36 mouse cellular contexts compared by ENCODE assay signal in genomic region chr19:5580776-5581175, GRCm38 (mm10). TPM values are rescaled to one million over a fixed set of nuclear protein-coding genes. Genes with fewer than 3 reads are reported as not detected.
"Had no signal": no experiment of that assay in that cellular context is flagged by ENCODE, and none has a peak within 500 bp of the region (broad histone marks: within the 10 kb centered on the region; RNA-seq: fewer than 3 reads in every experiment).

No protein-coding gene starts in this region.

- H3K4me2 ChIP-seq: heart, embryonic 13.5 days; heart, embryonic 15.5 days; hindbrain, embryonic 13.5 days; hindbrain, embryonic 15.5 days; kidney, embryonic 15.5 days; limb, embryonic 12.5 days; liver, embryonic 11.5 days; liver, embryonic 13.5 days; liver, embryonic 15.5 days had no signal

- H3K27me3 ChIP-seq: hindbrain, embryonic 13.5 days; hindbrain, embryonic 15.5 days; kidney, embryonic 15.5 days had no signal

- H3K9ac ChIP-seq: heart, embryonic 13.5 days; heart, embryonic 15.5 days; hindbrain, embryonic 13.5 days; hindbrain, embryonic 15.5 days; kidney, embryonic 15.5 days; limb, embryonic 12.5 days; liver, embryonic 13.5 days; liver, embryonic 15.5 days had no signal

- H3K4me1 ChIP-seq: heart, embryonic 13.5 days; heart, embryonic 15.5 days; hindbrain, embryonic 13.5 days; hindbrain, embryonic 15.5 days; kidney, embryonic 15.5 days; limb, embryonic 10.5 days; limb, embryonic 12.5 days; liver, embryonic 13.5 days; liver, embryonic 15.5 days had no signal

- H3K4me3 ChIP-seq: gastrocnemius, adult 2 months; heart, embryonic 10.5 days; heart, embryonic 13.5 days; heart, embryonic 15.5 days; hindbrain, embryonic 13.5 days; hindbrain, embryonic 15.5 days; kidney, embryonic 15.5 days; left cerebral cortex, adult 2 months; limb, embryonic 10.5 days; limb, embryonic 12.5 days; liver, embryonic 13.5 days; liver, embryonic 15.5 days had no signal

- ATAC-seq: hindbrain, postnatal 0 days; intestine, embryonic 16.5 days had no signal

- DNase-seq: gastrocnemius, adult 2 months; gastrocnemius, postnatal 10 days; gastrocnemius, postnatal 36 days; heart, adult 18-20 months; heart, postnatal 14 days; heart, postnatal 36 days; kidney, adult 11 months; kidney, adult 2 months; kidney, adult 9 months; kidney, postnatal 14 days; kidney, postnatal 36 days; layer of hippocampus, adult 9-11 months; layer of hippocampus, postnatal 36 days; liver; liver, embryonic 13.5 days had no signal

- H3K9me3 ChIP-seq: heart, embryonic 10.5 days; heart, embryonic 13.5 days; heart, embryonic 15.5 days; hindbrain, embryonic 13.5 days; hindbrain, embryonic 15.5 days; kidney, embryonic 15.5 days; limb, embryonic 10.5 days; limb, embryonic 12.5 days; liver, embryonic 13.5 days; liver, embryonic 15.5 days had no signal

- H3K27ac ChIP-seq: gastrocnemius, adult 2 months; heart, embryonic 10.5 days; heart, embryonic 13.5 days; heart, embryonic 15.5 days; hindbrain, embryonic 13.5 days; hindbrain, embryonic 15.5 days; hindbrain, postnatal 0 days; kidney, embryonic 15.5 days; kidney, postnatal 0 days; left cerebral cortex, adult 2 months; limb, embryonic 10.5 days; limb, embryonic 12.5 days; liver, embryonic 13.5 days; liver, embryonic 15.5 days had no signal

- H3K36me3 ChIP-seq: heart, embryonic 10.5 days; heart, embryonic 13.5 days; heart, embryonic 15.5 days; hindbrain, embryonic 13.5 days; hindbrain, embryonic 15.5 days; kidney, embryonic 15.5 days; limb, embryonic 10.5 days; limb, embryonic 12.5 days; liver, embryonic 13.5 days; liver, embryonic 15.5 days had no signal

RNA-seq across cellular contexts. Expression of gene Ovol1, which starts 20.3 kb away (rescaled TPM):
- total RNA-seq: gastrocnemius, adult 2 months; gastrocnemius, postnatal 10 days; gastrocnemius, postnatal 36 days; heart, adult 18-20 months; heart, adult 8-10 months; heart, postnatal 14 days; heart, postnatal 36 days; hematopoietic stem cell, adult 5-6 weeks; hindbrain, postnatal 0 days; layer of hippocampus, adult 18-20 months; layer of hippocampus, adult 8-10 months; layer of hippocampus, postnatal 14 days; layer of hippocampus, postnatal 36 days; left cerebral cortex, adult 2 months; left cerebral cortex, postnatal 14 days; left cerebral cortex, postnatal 36 days had no signal
- polyA plus RNA-seq: hindbrain, embryonic 13.5 days; hindbrain, embryonic 15.5 days; liver, embryonic 15.5 days had no signal
